12 mouse cellular contexts compared by ENCODE assay signal in genomic region chr16:42074325-42074724, GRCm38 (mm10).
"Had no signal": no experiment of that assay in that cellular context is flagged by ENCODE, and none has a peak within 500 bp of the region (broad histone marks: within the 10 kb centered on the region; RNA-seq: fewer than 3 reads in every experiment).

No protein-coding gene starts in this region.

- DNase-seq: kidney, postnatal 14 days; kidney, postnatal 4 days; liver, embryonic 13.5 days; lung, adult 2 months; lung, postnatal 14 days; lung, postnatal 4 days; midbrain, embryonic 14.5 days; right cerebral cortex, adult 18-20 months; right cerebral cortex, postnatal 14 days; right cerebral cortex, postnatal 4 days; thymus, adult 2 months; thymus, postnatal 25 days had no signal
